Mouse (Mus musculus) cerebellum, adult 18-20 months (tissue): ENCODE measurements at regions not wholly inside any gene's neighbourhood (a gene's known extent, or its start where the extent isn't known, plus 50 kb on each side); places are given as distances from the start of the nearest gene placed in this dataset.
"Not testable (repeated sequence)": the region's sequence is repeated elsewhere in the genome, so short reads cannot be mapped to it uniquely, and the experiment has no call there.

ENCODE experiments used
- DNase-seq, 2 experiments: peaks; one replicate each; pipeline ENCODE4 v3.0.0; 2021

GRCm38 (mm10) chr9:98091105-98091504 is 58.1 kb upstream of the Clstn2 start:
- no peak for DNase-seq

GRCm38 (mm10) chr9:98095064-98095790 is 62.2 kb upstream of the Clstn2 start:
- DNase-seq, result no peak

GRCm38 (mm10) chr9:98123390-98123789 is 90.4 kb upstream of the Clstn2 start:
- DNase-seq, result peak; percentile 37 to 47

GRCm38 (mm10) chr9:98129596-98129995 is 96.6 kb upstream of the Clstn2 start:
- DNase-seq, result no peak

- peak; percentile 66 to 80 for DNase-seq
These were observed 97.9 kb upstream of the Clstn2 start for GRCm38 (mm10) chr9:98130849-98131248.

- DNase-seq, result no peak
These were observed 107.6 kb upstream of the Clstn2 start for GRCm38 (mm10) chr9:98140546-98140945.

GRCm38 (mm10) chr9:98142121-98142520 is 109.1 kb upstream of the Clstn2 start:
- DNase-seq, result no peak

- no peak for DNase-seq
These were observed 113.9 kb upstream of the Clstn2 start for GRCm38 (mm10) chr9:98146901-98147300.

- DNase-seq, result peak in 1 of 2 experiments; percentile 14
These were observed 125.4 kb upstream of the Clstn2 start for GRCm38 (mm10) chr9:98158421-98158820.

GRCm38 (mm10) chr9:98164489-98164888 is 122.7 kb upstream of the Nmnat3 start:
- DNase-seq, result no peak

GRCm38 (mm10) chr9:98174056-98174455 is 113.2 kb upstream of the Nmnat3 start:
- DNase-seq, result no peak

- no peak for DNase-seq
These were observed 110.4 kb upstream of the Nmnat3 start for GRCm38 (mm10) chr9:98176701-98177380.

- peak; percentile 51 to 53 for DNase-seq
These were observed 106.5 kb upstream of the Nmnat3 start for GRCm38 (mm10) chr9:98180766-98181165.

- DNase-seq, result no peak
These were observed 100.4 kb upstream of the Nmnat3 start for GRCm38 (mm10) chr9:98186757-98187300.

- peak; percentile 14 to 24 for DNase-seq
These were observed 92.9 kb upstream of the Nmnat3 start for GRCm38 (mm10) chr9:98194356-98194755.

- no peak for DNase-seq
These were observed 68.4 kb upstream of the Nmnat3 start for GRCm38 (mm10) chr9:98218824-98219223.

- no peak for DNase-seq
These were observed 66.9 kb upstream of the Nmnat3 start for GRCm38 (mm10) chr9:98220367-98220766.

GRCm38 (mm10) chr9:98221766-98222165 is 65.5 kb upstream of the Nmnat3 start:
- DNase-seq, result no peak

GRCm38 (mm10) chr9:98228226-98228625 is 59.0 kb upstream of the Nmnat3 start:
- no peak for DNase-seq

- DNase-seq, result no peak
These were observed 58.3 kb upstream of the Nmnat3 start for GRCm38 (mm10) chr9:98228907-98229306.

GRCm38 (mm10) chr9:98234731-98235130 is 52.5 kb upstream of the Nmnat3 start:
- DNase-seq, result not testable (repeated sequence)
